Mouse (Mus musculus) layer of hippocampus, adult 11-12 months (tissue): ENCODE results near the gene Art5.

Source experiments
- DNase-seq: peaks from one replicate; pipeline ENCODE4 v3.0.0; 2022; ENCODE audit warnings: low spot score

Gene Art5

DNA sequence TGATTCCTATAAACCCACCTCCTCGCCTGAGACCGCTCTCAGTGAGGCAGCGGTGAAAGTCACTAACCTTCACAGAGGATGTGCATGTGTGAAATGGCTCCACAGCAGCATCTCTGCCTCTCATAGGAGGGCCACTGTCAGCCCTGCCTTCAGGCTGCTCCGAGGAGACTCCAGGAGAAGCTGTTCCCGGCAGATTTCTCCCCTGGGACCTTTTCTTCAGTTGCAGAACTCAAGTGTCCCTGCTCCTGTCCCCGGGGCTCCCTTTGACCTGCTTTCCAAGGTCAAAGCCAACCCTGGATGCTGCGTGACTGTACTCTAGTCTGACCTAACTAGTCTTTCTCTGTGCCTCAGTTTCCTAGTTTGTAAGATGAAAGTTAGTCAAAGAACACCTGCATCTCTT is at the start of gene Art5:
Gene Art5, minus strand, starts transcription at position 319 of the 400 bp plus-strand sequence.
- no peak for DNase-seq

- DNase-seq = no peak
These were observed 44.4 kb upstream of the Art5 start for GRCm38 (mm10) chr7:102153691-102154090.

- DNase-seq = no peak
These were observed 28.6 kb upstream of the Art5 start for GRCm38 (mm10) chr7:102137898-102138297.

GRCm38 (mm10) chr7:102137464-102137863 is 28.2 kb upstream of the Art5 start:
- no peak for DNase-seq

GRCm38 (mm10) chr7:102132395-102132794 is 23.1 kb upstream of the Art5 start:
- no peak for DNase-seq

GRCm38 (mm10) chr7:102120326-102120725 is 11.0 kb upstream of the Art5 start:
- DNase-seq = no peak

GRCm38 (mm10) chr7:102117382-102117781 is 8.1 kb upstream of the Art5 start:
- no peak for DNase-seq

- DNase-seq = no peak
These were observed 7.5 kb upstream of the Art5 start, which contains the start of gene Chrna10 for GRCm38 (mm10) chr7:102116579-102117331. Gene Chrna10 (minus strand): TSS chr7:102116828.

GRCm38 (mm10) chr7:102113151-102113729 is 4.0 kb upstream of the Art5 start:
- no peak for DNase-seq

- no peak for DNase-seq
These were observed 457 bp upstream of the Art5 start for GRCm38 (mm10) chr7:102109746-102110145.

GRCm38 (mm10) chr7:102108206-102108605 is 1.1 kb downstream of the Art5 start:
- DNase-seq = no peak

DNA sequence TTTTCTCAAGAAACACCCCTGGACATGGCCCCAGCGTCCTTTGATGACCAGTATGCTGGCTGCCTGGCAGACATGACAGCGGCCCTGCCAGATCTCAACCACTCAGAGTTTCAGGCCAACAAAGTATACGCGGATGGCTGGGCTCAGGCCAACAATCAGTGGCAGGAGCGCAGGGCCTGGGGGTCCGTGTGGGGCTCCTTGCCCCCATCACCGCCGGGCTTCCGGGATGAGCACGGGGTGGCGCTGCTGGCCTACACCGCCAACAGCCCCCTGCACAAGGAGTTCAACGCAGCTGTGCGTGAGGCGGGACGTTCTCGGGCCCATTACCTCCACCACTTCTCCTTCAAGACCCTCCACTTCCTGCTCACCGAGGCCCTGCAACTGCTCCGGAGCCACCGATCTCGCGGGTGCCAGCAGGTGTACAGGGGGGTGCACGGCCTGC is 2.6 kb downstream of the Art5 start:
- no peak for DNase-seq

GRCm38 (mm10) chr7:102104126-102104525 is 5.2 kb downstream of the Art5 start:
- no peak for DNase-seq

DNA sequence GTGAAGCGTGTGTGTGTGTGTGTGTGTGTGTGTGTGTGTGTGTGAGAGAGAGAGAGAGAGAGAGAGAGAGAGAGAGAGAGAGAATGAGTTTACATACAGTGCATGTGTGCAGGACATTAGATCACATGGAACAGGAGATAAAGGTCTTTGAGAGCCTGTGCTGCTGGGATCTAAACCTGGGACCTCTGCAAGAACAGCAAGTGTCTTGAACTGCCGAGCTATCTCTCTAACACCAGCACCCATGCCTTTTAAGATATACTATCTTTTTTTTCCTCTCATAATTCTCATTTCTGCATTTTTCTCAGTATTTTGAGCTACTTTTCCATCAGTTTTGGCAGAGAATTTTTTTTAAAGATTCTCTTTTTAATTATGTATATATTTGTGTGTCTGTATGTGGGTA is 5.7 kb downstream of the Art5 start:
- DNase-seq = no peak

DNA sequence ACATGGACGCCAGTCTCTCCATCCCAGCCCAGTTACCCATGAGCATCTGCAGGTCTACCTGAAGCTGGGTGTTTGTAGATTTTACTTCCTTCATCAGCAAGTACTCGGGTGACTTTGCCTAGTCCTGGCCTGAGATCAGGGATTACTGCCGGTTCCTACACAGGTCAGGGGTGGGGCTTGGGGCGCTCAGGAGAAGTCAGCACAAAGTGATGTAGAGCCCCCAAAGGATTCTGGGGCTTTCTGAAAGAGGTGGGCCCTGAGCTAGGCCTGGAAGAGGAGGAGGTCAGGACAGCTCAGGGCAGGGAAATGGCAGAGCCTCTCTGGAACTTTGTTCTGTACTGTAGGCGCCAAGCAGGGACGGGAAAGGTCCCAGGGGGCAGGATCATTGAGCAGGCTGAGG is 6.6 kb downstream of the Art5 start:
- DNase-seq = no peak

DNA sequence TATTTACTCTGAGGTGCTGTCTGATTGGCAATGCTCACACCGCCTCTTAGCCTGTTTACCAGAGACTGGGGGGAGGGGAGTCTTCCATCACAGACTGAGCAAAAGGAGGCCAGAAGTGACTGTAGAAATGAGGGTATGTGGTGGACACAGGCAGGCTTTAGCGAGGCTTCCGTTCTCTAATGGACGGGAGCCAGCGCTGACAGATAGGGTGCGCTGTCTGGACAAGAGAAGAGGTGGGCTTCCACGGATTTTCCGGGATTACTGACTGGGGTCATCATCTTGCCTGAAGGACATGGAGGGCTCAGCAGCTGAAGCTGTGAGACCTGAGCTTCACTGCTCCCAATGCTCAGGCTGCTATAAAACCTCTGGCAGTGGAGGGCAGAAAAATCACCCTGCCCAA is 7.0 kb downstream of the Art5 start:
- no peak for DNase-seq

DNA sequence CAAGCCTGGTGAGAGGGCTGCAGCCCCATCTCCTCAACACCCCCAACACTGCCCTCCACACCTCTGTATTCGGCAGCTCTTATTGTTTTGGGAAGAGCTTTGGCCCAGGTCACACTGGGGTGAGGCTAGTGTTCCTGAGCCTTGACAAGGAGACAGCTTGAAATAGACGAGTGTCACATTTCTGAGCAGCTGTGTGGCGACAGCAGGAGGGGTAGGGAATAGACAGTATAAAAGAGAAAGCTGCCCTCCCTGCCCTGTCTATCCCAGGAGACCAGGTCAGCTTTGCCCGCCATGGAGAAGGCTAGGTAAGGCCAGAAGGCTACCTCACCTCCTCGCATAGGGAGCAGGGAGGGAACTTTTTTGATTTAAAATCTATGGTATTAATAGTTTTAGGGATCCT is 7.8 kb downstream of the Art5 start, which contains the start of gene Art1:
Gene Art1, plus strand, starts transcription at position 257 of the 400 bp plus-strand sequence.
- DNase-seq = no peak

DNA sequence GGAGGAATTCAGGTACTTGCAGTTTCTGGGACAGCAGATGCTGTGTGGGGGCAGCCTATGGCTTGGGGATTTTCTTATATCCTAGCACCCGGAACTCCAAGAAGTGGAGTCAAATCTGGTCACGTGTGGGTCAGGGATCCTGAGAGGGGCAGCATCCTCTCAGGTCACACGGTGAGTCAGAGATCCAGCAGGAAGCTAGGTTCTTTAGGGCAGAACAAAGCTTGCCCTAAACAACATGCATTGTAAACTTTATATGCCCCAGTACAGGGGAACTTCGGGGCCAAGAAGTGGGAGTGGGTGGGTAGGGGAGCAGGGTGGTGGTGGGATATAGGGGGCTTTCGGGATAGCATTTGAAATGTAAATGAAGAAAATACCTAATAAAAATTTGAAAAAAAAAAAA is 8.4 kb downstream of the Art5 start:
- DNase-seq = no peak

GRCm38 (mm10) chr7:102099760-102100661 is 9.3 kb downstream of the Art5 start:
- no peak for DNase-seq

- peak; percentile 29 for DNase-seq
These were observed 22.0 kb downstream of the Art5 start for GRCm38 (mm10) chr7:102087336-102087735.

DNA sequence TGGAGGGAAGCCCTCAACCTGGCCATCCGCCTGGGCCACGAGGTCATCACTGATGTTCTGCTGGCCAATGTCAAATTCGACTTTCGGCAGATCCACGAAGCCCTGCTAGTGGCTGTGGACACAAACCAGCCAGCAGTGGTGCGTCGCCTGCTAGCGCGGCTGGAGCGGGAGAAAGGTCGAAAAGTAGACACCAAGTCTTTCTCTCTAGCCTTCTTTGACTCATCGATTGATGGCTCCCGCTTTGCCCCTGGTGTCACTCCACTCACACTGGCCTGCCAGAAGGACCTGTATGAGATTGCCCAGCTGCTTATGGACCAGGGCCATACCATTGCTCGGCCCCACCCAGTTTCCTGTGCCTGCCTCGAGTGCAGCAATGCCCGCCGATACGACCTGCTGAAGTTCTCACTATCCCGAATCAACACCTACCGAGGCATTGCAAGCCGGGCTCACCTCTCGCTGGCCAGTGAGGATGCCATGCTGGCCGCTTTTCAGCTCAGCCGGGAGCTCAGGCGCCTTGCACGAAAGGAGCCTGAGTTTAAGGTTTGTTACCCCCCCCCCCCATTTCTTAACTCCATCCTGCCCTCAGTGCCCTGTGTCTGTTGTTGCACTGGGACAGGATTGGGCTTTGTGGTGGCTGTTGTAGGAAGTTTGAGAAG is 25.1 kb downstream of the Art5 start:
- no peak for DNase-seq

DNA sequence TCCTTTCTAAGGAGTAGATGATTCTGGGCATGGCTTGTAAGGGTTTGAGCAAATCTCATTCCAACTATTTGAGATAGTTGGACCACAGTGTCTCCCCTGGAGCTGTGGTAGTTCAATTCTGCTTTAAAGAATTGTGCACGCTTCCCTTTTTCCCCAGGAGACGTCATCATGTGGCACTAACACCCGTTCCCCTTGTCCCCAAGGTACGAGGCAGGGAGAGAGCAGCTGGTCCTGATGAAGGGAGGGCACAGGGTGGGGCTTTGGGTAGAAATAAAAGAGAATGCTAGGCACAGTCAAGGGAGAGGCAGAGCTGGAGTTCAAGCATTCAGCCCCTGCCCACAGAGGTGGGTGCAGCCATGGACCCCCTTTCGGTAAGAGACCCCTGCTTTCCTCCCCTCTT is 26.5 kb downstream of the Art5 start, which contains the start of gene Trpc2:
Gene Trpc2, plus strand, starts transcription at position 301 of the 400 bp plus-strand sequence.
- no peak for DNase-seq
